Mouse (Mus musculus) kidney, embryonic 16.5 days (tissue): Measurements from ENCODE around the gene Msantd3. TPM values are rescaled to one million over a fixed set of nuclear protein-coding genes. Genes with fewer than 3 reads are reported as not detected.

Experiments used
- ATAC-seq: fragments of 200-750 bp; cut with Nextera tagmentation; 2 replicates; pipeline ENCODE4 v1.8.0; 2017; ENCODE audit warnings: moderate TSS enrichment; ENCODE audit not compliant: low FRiP score, low TSS enrichment
- H3K27ac ChIP-seq: fragments of 300-500 bp; sonication (generic); 2 replicates; pipeline ENCODE4 v1.5.1; 2014; ENCODE audit warnings: low read length
- H3K27me3 ChIP-seq: fragments of 300-500 bp; sonication (generic); 2 replicates; pipeline ENCODE4 v1.6.1; 2014; ENCODE audit warnings: low read length, control low read depth, mixed read lengths; ENCODE audit not compliant: insufficient read depth
- H3K36me3 ChIP-seq: fragments of 300-500 bp; sonication (generic); 2 replicates; pipeline ENCODE4 v1.6.1; 2014; ENCODE audit warnings: low read length, control low read depth, mixed read lengths; ENCODE audit not compliant: insufficient read depth
- H3K4me1 ChIP-seq: fragments of 300-500 bp; sonication (generic); 2 replicates; pipeline ENCODE4 v1.6.1; 2014; ENCODE audit warnings: low read length, control low read depth, mixed read lengths; ENCODE audit not compliant: insufficient read depth
- H3K4me2 ChIP-seq: fragments of 300-500 bp; sonication (generic); replicated peaks from 2 replicates; pipeline ENCODE4 v1.6.1; 2014; ENCODE audit warnings: low read depth, low read length
- H3K4me3 ChIP-seq: fragments of 300-500 bp; sonication (generic); 2 replicates; pipeline ENCODE4 v1.5.1; 2014; ENCODE audit warnings: mild to moderate bottlenecking, low read length
- H3K9ac ChIP-seq: fragments of 300-500 bp; sonication (generic); replicated peaks from 2 replicates; pipeline ENCODE4 v1.6.1; 2014; ENCODE audit warnings: low read length
- H3K9me3 ChIP-seq: fragments of 300-500 bp; sonication (generic); 2 replicates; pipeline ENCODE4 v1.6.1; 2016; ENCODE audit warnings: low read length, control low read depth
- WGBS: fragments of 180-500 bp; shearing (Covaris S2); extraction: QIAGEN DNeasy Blood & Tissue Kit; methylation state at CpG from one replicate; pipeline ENCODE4 v1.1.7; 2014; 5-methylcytosine and 5-hydroxymethylcytosine counted together
- polyA plus RNA-seq: library from polyadenylated mRNA; unstranded; fragments of >200 nt; fragmentation: Nextera tagmentation; extraction: Ambion mirVana; gene quantifications from 2 replicates; pipeline ENCODE4 v1.2.1, GENCODE M21; 2015

The Msantd3 gene
- polyA plus RNA-seq, 1 experiment from 2014 or later = 29.5 TPM

DNA sequence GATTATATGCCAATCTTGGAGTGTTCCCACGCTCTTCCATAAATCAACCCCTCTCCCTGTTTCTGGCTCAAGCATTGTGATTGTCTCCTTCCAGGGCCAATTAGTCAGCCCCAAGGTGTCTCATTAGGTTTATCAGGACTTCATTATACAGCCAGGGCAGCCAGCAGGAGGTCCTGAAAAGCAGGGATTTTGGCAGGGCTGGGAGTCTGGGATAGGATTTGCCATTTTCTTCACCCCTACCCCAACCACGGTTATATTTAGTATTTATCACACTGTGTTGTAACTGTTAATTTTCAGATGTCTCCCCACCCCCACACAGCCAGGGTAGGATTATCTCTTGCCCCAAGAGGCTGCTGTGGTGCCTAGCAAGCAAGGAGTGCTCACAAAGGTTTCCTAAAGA is 41.5 kb downstream of the Msantd3 start:
- Histone ChIP-seq H3K9me3 (no peaks in the 10 kb centered on the region), H3K4me1 (no peaks in the 10 kb centered on the region), H3K36me3 (no peaks in the 10 kb centered on the region), H3K4me3 (no peak overlapping the region), H3K27me3 (no peaks in the 10 kb centered on the region), H3K27ac (no peak overlapping the region), H3K4me2 (no peak overlapping the region), H3K9ac (no peak overlapping the region)
- 37% methylated on average over 2 of the region's 2 CpGs for WGBS
- ATAC-seq = no peak

DNA sequence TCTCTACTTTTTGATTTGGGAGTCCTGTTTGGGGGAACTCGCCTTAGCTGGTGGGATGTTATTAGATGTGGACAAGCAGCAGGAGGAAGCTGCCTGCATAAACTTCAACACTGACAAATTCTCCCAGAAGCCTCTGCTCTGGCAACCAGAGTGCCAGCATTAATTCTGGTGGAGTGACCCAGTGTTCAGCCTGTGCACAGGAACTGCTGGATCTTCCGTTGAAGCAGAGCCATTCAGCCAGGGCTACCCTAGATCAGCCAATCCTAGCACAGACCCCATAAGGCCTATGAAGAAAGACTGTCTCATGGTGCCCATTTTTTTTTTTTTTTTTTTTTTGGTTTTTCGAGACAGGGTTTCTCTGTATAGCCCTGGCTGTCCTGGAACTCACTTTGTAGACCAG is 42.3 kb downstream of the Msantd3 start:
- Histone ChIP-seq H3K27me3 (no peaks in the 10 kb centered on the region), H3K4me2 (no peak overlapping the region), H3K4me3 (no peak overlapping the region), H3K4me1 (peaks cover 4% of the 10 kb centered on the region), H3K9ac (no peak overlapping the region), H3K36me3 (no peaks in the 10 kb centered on the region), H3K9me3 (no peaks in the 10 kb centered on the region), H3K27ac (no peak overlapping the region)
- no peak for ATAC-seq
- 81% methylated on average over 2 of the region's 3 CpGs for WGBS

DNA sequence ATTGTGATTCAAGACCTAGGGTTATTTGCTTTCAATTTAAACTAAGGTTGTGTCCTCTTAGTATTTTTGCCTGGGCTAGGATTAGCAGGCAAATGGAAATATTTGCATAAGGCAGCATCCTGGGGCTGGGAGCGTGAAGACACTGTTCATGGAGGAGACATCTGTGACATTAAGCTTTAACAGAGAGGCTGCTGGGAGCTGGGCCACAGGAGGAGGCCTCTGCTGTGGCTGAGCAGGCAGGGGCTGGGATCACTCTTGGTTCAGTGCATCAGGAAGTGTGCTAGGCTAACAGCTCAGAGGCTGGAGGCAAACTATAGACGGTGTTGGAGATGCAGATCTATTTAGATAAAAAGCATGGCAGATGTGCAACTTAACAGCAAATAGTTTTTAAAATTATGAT is 43.2 kb downstream of the Msantd3 start:
- no peak overlapping the region for H3K4me3 ChIP-seq
- no peaks in the 10 kb centered on the region for H3K27me3 ChIP-seq
- no peak overlapping the region for H3K9ac ChIP-seq
- WGBS = 49% methylated on average over 2 of the region's 2 CpGs
- no peak for ATAC-seq
- H3K4me1 ChIP-seq = peaks cover 4% of the 10 kb centered on the region
- no peak overlapping the region for H3K27ac ChIP-seq
- peaks cover 4% of the 10 kb centered on the region; the same call in 1 of the 2 replicates for H3K36me3 ChIP-seq
- no peak overlapping the region for H3K4me2 ChIP-seq
- H3K9me3 ChIP-seq = peaks cover 3% of the 10 kb centered on the region; the same call in 1 of the 2 replicates

- Histone ChIP-seq H3K9me3 (peaks cover 3% of the 10 kb centered on the region; the same call in 1 of the 2 replicates), H3K4me3 (peak within 1 kb of the TSS; percentile 84), H3K36me3 (peaks cover 4% of the 10 kb centered on the region; the same call in 1 of the 2 replicates), H3K4me1 (peaks cover 4% of the 10 kb centered on the region), H3K27me3 (no peaks in the 10 kb centered on the region), H3K4me2 (peak within 1 kb of the TSS; percentile 86), H3K9ac (peak within 1 kb of the TSS; percentile 89), H3K27ac (peak within 1 kb of the TSS; percentile 88)
- ATAC-seq = peak; percentile 75
- WGBS = 2% methylated on average over 38 of the region's 64 CpGs
These were observed 44.9 kb downstream of the Msantd3 start, which contains the start of gene Tmeff1 for GRCm38 (mm10) chr4:48584421-48585240. Gene Tmeff1, plus strand, starts transcription at chr4:48585174.

DNA sequence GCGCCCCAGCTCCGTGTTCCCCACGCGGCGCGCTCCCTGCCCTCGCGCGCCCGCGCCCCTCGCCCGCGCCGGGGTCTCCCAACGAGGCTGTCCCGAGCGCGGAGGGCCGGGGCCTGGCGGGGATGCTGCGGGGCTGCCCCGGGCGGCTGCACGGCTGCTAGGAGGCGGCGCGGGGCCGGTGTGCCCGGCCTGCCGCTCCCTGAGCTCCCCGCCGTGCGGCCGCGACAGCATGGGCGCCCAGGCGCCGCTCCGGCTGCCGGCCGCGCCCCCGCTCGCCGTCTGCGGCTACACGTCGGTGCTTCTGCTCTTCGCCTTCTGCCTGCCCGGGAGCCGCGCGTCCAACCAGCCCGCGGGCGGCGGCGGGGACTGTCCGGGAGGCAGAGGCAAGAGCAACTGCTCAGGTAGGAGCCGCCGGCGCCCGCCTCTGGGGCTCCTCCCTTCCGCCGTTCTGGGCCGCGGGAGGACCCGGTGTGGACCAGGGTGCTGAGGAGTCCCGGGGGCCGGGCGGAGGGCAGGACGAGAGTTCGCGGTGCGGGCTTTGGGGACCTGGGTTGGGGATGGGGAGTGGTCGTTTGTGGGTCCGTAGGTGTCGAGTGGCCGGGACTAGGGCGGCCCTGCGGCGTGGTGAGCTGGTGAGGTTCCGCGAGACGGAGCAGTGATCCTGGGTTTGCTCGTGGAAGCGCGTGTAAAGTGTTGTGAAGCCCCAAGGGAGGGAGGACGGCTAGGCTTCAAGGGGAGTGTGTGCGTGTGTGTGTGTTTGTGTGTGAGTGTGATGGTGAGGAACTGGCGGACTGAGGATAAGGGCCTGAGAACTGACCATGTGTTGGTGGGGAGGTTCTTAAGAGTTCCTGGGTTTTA is 45.7 kb downstream of the Msantd3 start:
- Histone ChIP-seq H3K9me3 (peaks cover 3% of the 10 kb centered on the region; the same call in 1 of the 2 replicates), H3K36me3 (peaks cover 4% of the 10 kb centered on the region; the same call in 1 of the 2 replicates), H3K4me3 (peak overlapping the region; percentile 84), H3K4me1 (peaks cover 4% of the 10 kb centered on the region), H3K27ac (peak overlapping the region; percentile 88), H3K27me3 (no peaks in the 10 kb centered on the region), H3K9ac (peak overlapping the region; percentile 89), H3K4me2 (peak overlapping the region; percentile 86)
- under 1% methylated on average over 77 of the region's 92 CpGs for WGBS
- peak; percentile 83 for ATAC-seq

GRCm38 (mm10) chr4:48586099-48586821 is 46.5 kb downstream of the Msantd3 start:
- Histone ChIP-seq H3K4me3 (peak overlapping the region; percentile 84), H3K27ac (peak overlapping the region; percentile 88), H3K4me1 (peaks cover 4% of the 10 kb centered on the region), H3K9ac (peak overlapping the region; percentile 89), H3K9me3 (peaks cover 3% of the 10 kb centered on the region; the same call in 1 of the 2 replicates), H3K27me3 (no peaks in the 10 kb centered on the region), H3K36me3 (peaks cover 4% of the 10 kb centered on the region; the same call in 1 of the 2 replicates), H3K4me2 (peak overlapping the region; percentile 86)
- ATAC-seq = peak; percentile 60
- WGBS = 0% methylated on average over 10 of the region's 12 CpGs

DNA sequence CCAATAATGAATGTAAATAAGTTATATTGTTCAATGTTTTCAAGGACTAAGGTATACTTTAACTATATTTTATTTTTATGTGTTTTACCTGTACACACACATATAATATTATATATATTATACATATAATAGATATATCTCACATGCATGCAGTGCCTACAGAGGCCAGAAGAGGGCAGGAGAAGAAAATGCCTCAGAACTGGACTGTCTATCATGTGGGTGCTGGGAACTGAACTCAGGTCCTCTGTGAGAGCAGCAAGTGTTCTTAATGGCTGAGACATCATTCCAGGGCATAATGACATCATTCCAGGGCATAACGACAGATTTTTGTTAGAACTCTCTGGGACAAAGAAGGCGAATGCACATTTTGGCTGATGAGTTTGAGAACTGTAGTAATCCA is 47.8 kb downstream of the Msantd3 start:
- 100% methylated on average over 2 of the region's 2 CpGs for WGBS
- H3K4me3 ChIP-seq = no peak overlapping the region
- no peak overlapping the region for H3K9ac ChIP-seq
- H3K4me1 ChIP-seq = peaks cover 8% of the 10 kb centered on the region
- no peaks in the 10 kb centered on the region for H3K27me3 ChIP-seq
- H3K36me3 ChIP-seq = peaks cover 4% of the 10 kb centered on the region; the same call in 1 of the 2 replicates
- H3K9me3 ChIP-seq = peaks cover 3% of the 10 kb centered on the region; the same call in 1 of the 2 replicates
- no peak overlapping the region for H3K27ac ChIP-seq
- H3K4me2 ChIP-seq = no peak overlapping the region
- ATAC-seq = no peak

GRCm38 (mm10) chr4:48588576-48588975 is 48.8 kb downstream of the Msantd3 start:
- no peak overlapping the region for H3K9ac ChIP-seq
- no peak overlapping the region for H3K4me2 ChIP-seq
- H3K4me1 ChIP-seq = peaks cover 8% of the 10 kb centered on the region
- no peak for ATAC-seq
- H3K36me3 ChIP-seq = peaks cover 4% of the 10 kb centered on the region; the same call in 1 of the 2 replicates
- H3K27me3 ChIP-seq = no peaks in the 10 kb centered on the region
- H3K4me3 ChIP-seq = no peak overlapping the region
- H3K27ac ChIP-seq = no peak overlapping the region
- WGBS = 63% methylated on average over 9 of the region's 9 CpGs
- H3K9me3 ChIP-seq = peaks cover 3% of the 10 kb centered on the region; the same call in 1 of the 2 replicates

DNA sequence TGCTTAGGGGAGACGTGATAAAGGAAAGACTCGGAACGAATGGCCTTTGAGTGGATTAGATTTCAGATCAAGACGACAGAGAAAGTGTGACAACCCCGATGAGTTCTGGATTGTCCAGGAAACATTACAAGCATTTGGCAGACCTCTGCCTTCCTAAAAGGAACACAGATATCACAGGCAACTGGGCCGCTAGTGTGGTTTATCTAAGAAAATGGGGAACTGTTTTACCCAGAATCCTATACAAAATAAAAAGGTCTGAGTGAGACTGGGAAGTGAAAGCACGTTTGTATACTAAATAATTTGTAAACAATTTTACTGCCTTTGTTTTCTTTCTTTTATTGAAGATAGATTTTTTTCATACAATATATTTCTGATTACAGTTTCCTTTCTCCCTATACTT is 51.1 kb downstream of the Msantd3 start:
- Histone ChIP-seq H3K27me3 (no peaks in the 10 kb centered on the region), H3K27ac (no peak overlapping the region), H3K36me3 (peaks cover 4% of the 10 kb centered on the region; the same call in 1 of the 2 replicates), H3K9ac (no peak overlapping the region), H3K4me2 (no peak overlapping the region), H3K4me1 (peaks cover 8% of the 10 kb centered on the region), H3K4me3 (no peak overlapping the region), H3K9me3 (peaks cover 3% of the 10 kb centered on the region; the same call in 1 of the 2 replicates)
- no peak for ATAC-seq
- 78% methylated on average over 7 of the region's 7 CpGs for WGBS
